Mouse (Mus musculus) megakaryocyte, embryonic 14.5 days (primary cell): ENCODE data around the gene Ccdc60.

Source experiments
- FLI1 ChIP-seq: IDR thresholded peaks from 2 replicates; pipeline ENCODE4 v1.6.1; 2012; ENCODE audit warnings: low read length, inconsistent platforms, mixed read lengths
- GATA1 ChIP-seq: IDR thresholded peaks from 3 replicates; pipeline ENCODE4 v1.6.1; 2012; ENCODE audit warnings: mixed read lengths, low read length, inconsistent platforms, borderline replicate concordance

- TF ChIP-seq GATA1, result no peak
- no peak for TF ChIP-seq FLI1
Observed at GRCm38 (mm10) chr5:116280518-116280917, 8.3 kb downstream of the Ccdc60 start.
